Mouse (Mus musculus): ENCODE measurements at regions not wholly inside any gene's neighbourhood (a gene's known extent, or its start where the extent isn't known, plus 50 kb on each side); places are given as distances from the start of the nearest gene placed in this dataset.
A peak's percentile ranks its signal among the peaks of the same experiment; 100 is the strongest.

DNA sequence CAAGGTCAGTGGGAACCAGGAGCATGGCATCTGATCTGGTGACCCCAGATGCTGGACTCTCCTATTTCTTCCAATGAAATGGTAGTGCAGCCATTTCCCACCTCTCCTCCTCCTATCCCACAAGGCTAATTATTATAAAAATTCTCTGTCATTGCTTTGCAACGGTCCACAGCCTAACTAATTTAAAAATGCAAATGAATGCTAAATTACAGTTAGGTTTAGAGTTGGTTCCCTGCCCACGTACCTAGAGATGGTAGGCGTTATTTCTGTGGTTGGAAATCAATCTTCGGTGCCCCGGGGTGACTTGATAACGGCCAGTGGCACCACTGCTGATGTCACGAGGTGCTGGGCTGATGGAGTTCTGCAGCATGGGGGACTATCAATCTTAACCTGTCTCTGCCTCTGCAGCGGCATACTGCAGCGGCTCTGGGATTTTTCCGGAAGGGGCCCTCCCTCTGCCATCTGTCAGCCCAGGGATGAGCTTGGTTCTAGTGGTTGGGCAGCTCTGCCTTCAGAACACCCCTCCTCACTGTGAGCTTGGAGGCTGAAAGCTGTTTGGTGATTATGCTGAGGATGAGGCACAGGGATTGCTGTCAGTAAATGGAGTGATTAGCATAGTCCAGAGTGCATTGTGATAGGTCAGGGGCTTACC lies 66.5 kb downstream of the Nmur2 start:
- DNase-seq (ENCODE audit: low read depth), result no peak

DNA sequence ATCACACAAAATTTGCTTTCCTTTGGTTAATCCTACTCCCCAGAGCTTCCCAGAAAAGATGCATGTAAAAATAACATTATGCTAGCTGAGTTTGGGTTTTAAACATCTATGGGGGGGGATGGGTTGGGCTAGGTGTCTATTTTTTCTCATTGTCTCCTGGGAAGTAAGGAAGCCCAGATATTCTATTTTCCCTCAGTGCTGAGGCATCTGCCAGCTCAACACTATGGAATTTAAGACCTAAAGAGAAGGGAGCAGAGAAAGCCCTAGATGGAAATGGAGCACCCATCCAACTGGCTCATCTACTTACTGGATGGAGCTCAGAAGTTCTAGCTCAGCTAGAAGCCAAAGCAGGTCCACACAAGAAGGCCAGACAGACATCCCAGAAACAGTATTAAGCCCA lies 74.2 kb downstream of the Nmur2 start:
- no peak for DNase-seq (ENCODE audit: low read depth)

DNA sequence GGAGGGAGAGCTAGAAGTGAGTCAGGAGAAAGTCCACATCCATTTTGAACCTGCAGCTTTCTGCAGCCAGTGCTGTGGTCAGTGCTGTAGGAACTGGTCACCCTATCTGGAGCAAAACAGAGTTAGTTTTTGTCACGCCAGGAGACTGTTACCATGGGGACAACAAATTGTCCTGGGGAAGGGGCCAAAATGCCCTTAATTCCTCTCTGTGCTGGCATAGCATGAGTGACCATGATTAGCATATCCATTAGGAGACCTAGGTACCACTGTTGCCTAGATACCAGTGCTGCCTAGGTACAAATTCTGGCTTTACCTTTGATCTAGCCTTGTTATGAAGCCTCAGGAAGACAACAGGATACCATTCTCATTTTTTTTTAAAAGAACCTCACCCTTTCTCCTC lies 82.4 kb downstream of the Nmur2 start:
- DNase-seq (ENCODE audit: low read depth), result no peak

DNA sequence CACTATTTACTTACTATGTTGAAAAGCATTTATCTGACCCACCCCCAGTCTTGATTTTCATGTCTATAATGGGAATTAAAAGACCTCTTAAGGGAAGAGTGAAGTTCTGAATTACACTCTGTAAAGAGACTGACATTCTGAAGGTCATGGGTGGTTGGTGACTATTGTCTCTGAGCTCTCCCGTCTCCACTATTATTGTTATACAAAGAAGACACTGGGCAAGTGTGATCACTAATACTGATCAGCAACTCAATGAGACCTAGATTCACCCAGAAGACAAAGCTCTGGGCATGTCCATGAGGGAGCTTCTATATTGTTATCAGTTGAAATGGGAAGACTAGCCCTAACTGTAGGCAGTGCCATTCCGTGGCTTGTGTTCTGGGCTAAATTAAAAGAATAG lies 83.5 kb downstream of the Nmur2 start:
- no peak for DNase-seq (ENCODE audit: low read depth)

DNA sequence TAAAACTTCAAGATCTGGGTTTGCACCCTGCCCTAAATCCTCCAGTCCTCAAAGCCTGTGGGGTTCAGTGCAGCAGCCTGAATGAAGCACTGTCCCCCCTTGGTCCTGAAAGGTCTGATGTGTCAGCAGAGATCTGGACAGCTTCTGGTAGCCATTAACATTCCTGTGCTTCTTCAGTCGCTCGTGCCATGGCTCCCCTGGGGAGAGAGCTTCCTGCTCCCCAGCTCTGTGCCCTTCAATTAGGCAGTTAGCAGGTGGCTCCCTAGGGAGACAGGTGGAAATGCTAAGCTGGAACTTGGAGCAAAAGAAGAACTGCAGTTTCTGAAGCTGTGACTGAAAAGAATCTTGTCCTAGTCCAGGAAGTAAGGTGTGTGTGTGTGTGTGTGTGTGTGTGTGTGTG lies 87.1 kb downstream of the Nmur2 start:
- DNase-seq (ENCODE audit: low read depth), result no peak

DNA sequence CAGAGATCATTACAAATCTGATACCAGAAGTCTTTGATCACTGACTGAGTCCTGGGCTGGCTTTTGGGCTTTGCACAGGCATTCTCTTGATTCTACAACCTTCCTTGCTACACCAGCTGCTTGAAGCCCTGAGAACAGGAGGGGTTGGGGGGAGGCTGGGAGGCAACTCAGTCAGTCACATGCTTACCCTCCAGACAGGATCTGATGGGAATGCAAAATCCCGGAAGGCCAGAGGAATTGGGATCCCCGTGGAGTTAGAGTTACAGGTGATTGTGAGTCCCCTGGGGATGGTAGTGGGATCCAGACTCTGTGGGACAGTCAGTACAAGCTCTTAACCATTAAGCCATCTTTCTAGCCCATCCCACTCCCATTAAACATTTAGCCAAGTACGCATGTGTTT lies 91.2 kb downstream of the Nmur2 start:
- DNase-seq (ENCODE audit: low read depth), result no peak

DNA sequence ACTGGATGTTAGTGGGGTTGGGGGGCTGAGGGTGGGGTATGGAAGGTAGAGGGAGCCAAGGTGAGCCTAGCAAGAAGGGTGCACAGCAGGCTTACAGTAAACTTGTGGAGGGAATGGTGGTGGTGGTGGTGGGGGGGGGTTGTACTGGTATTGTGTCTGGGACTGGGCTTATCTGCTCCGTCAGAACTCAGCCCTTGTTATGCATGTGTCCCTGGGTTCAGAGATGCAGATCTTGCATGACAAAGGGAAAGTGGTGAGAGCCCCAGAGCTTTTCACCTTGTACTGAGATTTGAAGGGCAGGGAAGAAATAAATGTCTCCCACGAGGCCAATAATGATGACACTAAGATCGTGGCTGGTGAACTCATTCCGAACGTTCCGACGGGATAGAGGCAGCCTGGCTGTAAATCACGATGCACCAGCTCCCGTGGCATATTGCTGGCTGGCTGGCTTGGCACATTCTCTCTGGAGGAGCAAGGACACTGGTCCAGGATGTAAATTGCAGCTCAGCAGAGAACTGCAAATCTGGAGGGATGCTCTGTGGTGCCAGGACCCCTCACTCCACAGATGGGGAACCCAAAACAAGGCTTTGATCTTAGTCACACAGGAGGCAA lies 94.1 kb downstream of the Nmur2 start:
- DNase-seq (ENCODE audit: low read depth), result no peak

DNA sequence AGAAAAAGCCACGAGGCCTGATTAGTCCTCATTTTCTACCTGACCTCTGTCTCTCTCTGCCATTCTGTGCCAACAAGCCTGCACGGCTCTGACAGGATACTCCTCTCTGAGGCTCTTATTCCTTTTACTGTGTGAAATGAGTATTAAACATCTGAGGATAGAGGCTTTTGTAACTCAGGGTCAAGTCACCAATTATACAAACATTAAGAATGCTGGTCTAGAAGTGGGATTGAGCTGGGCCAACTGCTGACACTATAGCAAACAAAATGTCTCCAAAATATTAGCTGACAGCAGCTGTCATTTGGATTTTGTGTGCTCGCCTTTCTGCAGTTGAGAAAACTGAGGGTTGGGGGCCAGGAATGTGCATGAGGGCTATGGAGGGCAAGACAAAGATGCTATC lies 94.8 kb downstream of the Nmur2 start:
- no peak for DNase-seq (ENCODE audit: low read depth)

DNA sequence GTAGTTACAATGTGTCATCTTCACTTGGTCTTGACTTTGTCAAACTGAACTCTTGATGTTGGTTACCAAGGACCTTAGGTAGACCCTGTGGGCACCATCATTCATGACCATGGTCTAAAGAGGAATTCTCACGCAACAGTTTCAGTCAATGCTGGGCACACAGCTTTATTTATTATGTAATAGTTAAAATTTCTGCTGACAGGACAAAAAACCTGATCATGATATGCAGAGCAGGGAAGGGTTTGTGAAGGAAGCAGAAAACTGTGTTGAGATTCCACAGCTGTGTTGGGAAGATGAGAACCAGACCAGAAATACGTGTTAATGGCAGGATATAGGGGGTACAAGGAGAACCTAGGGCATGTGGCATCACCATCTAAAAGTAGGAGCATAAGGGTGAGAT lies 100.8 kb downstream of the Nmur2 start:
- no peak for DNase-seq (ENCODE audit: low read depth)

DNA sequence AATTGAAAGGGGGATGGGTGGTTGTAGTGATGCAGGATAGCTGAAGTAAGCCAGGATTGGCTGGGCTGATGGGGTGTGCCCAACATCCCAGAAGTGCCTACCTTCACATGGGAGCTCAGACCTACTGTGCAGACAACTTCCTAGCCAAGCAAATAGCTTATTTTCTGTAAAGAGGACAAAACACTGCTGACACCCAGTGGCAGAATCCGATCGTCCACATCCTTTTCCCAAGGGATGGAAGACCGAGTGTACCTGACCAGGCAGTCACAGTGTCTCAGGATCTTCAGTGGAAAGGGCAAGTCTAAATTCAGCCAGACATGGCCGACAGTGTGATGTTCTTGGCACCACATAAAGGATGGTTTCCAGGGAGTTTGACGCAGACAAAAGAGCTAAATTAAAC lies 114.4 kb downstream of the Nmur2 start:
- DNase-seq (ENCODE audit: low read depth), result no peak

DNA sequence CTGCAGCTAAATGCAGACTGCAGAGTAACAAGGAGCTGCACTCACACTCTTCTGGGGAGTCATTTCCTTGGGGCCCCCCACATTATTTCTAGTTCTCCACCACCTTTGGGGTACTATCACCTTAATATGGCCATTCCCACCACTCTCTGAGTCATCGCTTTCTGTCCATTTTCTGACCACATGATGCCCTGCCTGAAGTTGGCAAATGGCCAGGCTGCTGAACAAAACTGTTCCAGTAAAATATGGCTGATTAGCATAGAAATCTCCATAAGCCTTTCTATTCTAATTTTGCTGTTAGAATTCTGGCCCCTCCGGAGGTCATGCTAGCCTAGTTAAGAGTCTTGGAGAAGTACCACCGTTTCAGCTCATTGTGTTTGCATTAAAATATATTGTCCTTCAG lies 121.7 kb downstream of the Nmur2 start:
- no peak for DNase-seq (ENCODE audit: low read depth)

DNA sequence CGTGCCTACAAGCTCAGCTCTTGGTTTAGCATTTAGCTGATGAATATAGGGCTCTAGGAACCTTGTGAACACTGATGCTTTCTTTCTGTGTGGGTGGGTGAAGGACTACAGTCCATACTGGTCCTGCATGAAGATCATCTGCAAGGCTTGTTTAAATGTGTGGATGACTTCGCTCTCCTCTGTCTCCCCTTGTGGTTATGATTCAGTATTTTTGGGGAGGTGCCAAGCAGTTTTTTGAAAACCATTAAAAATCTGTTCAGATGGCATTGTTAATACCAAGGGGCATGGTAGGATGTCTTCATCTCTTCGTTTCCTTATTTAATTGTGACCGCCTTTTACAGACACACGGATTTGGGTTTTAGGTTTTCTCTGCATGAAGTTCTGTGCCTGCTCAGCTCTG lies 122.4 kb downstream of the Nmur2 start:
- no peak for DNase-seq (ENCODE audit: low read depth)

DNA sequence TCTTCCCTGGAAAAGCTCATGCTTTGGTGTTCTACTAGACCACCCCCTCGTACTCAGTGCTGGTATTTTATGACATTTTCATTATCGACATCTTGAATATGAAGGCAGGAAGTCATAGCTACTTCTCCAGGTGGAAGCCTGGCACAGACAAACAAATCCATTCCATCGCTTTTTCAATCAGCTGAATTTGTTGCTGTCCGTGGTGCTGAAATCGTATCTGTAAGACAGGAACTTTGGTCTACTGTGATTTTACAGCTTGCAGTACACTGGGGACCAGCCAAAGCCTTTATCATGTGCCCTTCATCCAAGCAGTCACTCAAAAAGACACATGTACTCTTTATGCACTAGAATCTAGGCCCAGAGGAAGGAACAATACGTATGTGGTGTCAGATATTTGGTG lies 143.3 kb downstream of the Nmur2 start:
- DNase-seq (ENCODE audit: low read depth), result peak; percentile 6

DNA sequence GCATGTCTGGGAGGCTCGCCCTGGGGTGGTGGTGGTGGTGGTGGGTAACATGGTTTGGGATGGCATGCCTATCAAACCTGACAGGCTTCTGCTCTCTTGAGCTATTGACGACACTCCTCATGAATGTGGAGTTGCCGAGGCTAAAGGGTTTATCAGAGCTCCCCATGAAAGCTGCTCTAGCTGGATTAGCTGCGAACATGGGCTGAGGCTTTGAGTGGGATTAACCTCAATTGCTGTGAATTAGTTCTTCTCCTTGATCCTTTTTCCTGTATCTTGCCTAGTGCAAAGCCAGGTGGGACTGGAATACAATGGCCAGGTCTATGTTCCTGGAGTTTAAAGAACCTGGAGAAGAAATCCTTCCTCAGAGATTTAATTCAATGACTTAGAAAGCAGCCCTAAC lies 150.6 kb downstream of the Nmur2 start:
- no peak for DNase-seq (ENCODE audit: low read depth)

DNA sequence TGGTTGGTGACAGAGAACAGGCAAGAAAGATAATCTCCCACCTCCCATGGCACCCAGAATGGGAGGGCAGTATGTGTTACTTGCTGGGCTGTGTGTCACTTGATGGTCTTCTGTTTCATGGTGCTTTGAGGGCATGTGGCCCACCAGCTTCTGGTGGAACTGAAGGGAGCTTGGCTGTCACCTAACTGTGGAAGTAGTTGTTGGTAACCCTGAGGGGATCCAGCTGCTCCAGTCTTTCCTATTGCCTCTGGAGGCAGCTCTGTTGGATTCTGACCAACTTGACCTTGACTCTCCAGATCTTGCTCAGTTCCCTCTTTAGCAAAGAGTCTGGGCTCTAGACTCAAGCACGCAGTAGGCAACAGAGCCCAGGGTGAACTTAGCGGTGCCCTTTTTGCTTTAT lies 162.2 kb downstream of the Nmur2 start:
- no peak for DNase-seq (ENCODE audit: low read depth)

DNA sequence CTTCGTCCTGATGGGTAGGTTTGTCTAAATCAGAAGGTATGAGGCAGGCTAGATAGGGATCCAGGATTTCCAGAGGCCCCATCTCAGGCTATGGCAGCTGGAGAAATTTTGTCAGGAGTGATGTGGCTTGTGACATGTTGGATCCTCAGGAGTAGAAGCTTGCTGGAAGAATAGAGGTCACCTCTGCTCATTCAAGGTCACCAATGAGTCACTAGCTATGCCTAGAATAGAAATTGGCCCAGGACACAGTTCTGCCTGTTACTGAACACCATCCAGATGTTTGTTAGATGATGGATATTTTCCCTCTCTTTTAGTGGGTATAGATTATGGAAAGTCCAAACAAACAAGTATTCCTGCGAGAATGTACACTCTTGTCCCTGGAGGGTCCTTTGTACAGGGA lies 173.7 kb downstream of the Nmur2 start:
- no peak for DNase-seq (ENCODE audit: low read depth)

DNA sequence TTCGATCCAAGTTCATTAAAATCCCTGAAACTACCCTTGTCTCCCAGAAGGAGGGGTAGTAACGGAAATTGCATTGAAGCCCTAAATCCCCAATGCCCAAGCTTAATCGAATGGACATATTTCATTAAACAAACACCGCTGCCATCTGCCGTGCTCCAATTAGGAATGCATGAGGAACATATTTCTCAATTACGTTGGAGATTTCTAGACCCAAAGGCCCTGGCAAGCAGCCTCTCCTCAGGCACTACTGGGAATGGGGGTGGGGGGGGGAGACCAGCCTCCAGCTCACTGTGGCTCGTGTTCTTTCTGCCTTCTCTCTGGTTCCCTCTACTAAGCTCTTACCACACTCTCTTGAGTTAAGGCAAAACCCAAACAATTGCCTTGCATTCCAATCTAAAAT lies 181.6 kb downstream of the Nmur2 start:
- DNase-seq (ENCODE audit: low read depth), result no peak

DNA sequence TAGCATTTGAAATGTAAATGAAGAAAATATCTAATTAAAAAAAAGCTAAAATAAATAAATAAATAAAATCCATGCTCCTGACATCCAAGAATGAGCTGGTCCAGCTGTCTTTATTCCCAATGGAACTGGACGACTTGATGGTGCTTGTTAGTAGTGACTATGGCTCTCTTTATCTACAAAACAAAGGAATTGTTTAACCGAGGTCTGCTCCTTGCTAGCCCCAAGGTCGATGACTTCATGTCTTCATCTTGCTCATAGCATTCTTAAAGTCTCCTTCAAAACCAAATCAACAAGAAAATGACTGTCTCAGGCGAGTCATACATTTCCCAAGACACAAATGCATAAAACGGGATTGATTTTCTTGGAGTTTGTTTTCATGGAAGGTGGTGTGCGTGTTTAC lies 212.5 kb upstream of the Glra1 start:
- DNase-seq (ENCODE audit: low read depth), result no peak

DNA sequence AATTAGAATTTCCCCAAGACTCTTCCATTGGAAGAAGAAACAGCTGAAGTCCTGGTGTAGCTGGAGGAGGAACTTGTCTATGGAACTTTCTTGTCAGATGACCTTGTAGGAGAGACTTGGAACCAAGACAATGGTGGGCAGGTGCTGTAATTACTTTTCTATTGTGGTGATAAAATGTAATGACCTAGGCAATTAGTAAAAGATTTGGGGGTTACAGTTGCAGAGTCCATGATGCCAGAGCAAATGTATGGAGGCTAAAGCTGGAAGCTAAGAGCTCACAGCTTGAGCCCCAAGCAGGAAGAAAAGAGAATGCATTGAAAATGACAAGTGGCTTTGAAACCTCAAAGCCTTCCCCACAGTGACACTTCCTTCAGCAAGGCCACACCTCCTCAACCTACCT lies 208.6 kb upstream of the Glra1 start:
- DNase-seq (ENCODE audit: low read depth), result no peak

DNA sequence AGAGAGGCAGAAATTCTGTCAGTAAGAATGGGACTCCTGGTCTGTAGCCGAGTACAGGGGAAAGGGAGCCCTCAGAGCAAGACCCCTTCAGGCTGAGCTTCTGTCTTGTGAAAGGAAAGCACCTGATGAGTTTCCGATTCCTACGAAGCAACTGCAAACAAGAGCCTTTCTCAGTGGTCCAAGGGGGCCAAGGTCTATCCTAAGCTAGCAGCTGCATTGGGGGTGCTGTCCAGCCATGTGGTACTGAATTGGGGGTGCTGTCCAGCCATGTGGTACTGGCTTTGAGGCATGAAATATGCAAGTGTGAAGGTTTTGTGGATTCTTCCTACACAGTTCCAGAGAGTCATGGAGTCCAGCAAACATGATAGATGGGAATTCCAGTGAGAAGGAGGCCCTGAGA lies 202.7 kb upstream of the Glra1 start:
- DNase-seq (ENCODE audit: low read depth), result no peak

DNA sequence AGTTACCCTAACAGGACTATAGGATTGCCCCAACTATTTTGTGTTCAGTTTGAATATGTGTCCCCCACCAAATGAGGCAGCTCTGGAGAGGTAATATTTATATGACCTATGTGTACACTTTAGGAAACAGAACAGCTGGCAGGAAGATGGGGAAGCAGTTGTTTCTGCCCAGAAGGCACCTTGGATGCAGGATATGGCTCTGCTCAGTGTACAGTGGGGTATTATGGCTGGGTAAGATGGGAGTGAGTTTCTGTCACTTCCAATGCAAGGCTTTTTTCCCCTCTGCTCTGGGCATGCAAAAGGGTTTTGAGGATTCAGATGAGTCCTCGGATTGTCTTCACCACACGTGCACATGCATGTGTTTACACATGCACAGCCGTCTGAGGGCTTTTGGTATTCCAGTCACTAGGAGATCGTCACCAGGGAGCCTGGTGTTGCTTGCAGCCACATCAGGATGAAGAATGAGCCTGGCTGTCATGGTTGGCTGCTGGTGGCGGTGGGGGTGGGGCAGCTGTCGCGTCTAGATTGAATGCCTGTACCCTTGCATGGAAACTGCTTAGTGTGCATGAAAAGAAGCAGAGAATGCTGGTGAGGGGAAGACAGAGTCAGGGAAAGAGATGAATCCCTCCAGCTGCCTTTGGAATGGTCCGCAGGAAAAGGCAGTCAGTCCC lies 183.3 kb upstream of the Glra1 start:
- DNase-seq (ENCODE audit: low read depth), result no peak

DNA sequence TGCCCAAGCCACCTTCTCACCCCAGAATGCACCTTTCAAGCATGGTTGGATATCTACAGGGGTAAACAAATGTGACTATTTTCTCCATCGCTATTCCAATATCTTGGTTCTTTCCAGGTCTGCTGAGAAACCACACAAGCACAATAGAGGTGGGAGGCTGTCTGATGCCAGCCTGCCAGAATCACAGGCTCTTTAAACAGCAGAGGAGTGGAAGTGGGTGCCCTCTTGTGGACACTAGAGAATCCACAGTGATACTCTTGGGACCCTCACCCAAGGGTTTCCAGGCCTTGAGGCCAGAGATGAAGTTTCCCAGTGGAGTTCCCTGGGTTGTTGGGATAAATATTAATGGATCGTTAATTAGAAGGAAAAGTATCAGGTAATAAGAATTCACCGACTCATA lies 181.6 kb upstream of the Glra1 start:
- DNase-seq (ENCODE audit: low read depth), result no peak

DNA sequence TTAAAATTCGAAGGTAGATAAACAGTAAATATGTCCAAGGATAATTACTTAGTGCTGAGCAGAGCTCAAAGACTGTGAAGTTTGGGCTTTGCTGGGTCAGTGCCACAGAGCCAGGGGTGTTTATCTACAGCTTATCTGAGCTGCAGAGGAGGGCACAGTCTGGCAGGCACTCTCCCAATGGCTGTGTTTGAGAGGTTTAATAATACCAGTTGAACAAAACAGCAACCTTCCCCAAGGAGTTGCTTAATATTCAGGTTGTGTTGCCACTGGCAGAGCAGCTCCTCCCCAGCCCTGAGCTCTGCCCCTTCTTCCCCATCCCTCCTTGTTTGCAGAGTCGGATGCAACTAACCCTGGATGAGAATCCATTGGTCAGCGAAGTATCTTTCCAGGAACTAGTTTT lies 173.0 kb upstream of the Glra1 start:
- DNase-seq (ENCODE audit: low read depth), result no peak

DNA sequence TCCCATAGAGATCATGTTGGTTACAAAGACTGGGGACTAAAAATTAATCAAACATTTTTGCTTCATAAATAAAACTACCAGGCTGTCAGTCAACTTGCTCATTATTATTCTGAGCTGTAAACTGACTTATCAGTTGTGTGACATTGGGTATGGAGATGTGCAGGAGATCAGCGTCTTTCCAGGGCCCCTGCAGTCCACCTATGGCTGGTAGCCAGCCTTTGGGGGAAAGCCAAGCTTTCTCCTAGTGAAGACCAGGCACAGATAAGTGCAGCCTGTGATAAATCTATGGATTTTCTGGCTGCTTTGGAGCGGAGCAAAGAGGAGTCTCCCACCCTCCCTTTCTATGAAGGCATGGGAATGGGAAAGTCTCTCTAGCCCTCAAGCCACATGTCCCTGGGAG lies 172.0 kb upstream of the Glra1 start:
- DNase-seq (ENCODE audit: low read depth), result no peak
